Mouse (Mus musculus): ENCODE data around the gene Pradc1. TPM values are rescaled to one million over a fixed set of nuclear protein-coding genes. Genes with fewer than 3 reads are reported as not detected.

The Pradc1 gene
- total and polyA plus RNA-seq, 2 experiments from 2014 or later: 8.6 to 25.3 TPM

GRCm38 (mm10) chr6:85447351-85447750 is 4.4 kb downstream of the Pradc1 start:
- 84% methylated on average over 6 of the region's 6 CpGs for WGBS

GRCm38 (mm10) chr6:85445286-85445685 is 6.5 kb downstream of the Pradc1 start:
- 77% methylated on average over 5 of the region's 5 CpGs for WGBS
- H3K27me3 ChIP-seq (ENCODE audit: insufficient read depth, low read length): no peaks in the 10 kb centered on the region
- H3K36me3 ChIP-seq (ENCODE audit: insufficient read depth, low read length): peaks cover 46% of the 10 kb centered on the region
- TF ChIP-seq CTCF (IDR thresholded peaks at IDR 0.05): no peak
- no peak for ATAC-seq (ENCODE audit: low FRiP score)
- no peak overlapping the region for H3K4me3 ChIP-seq (ENCODE audit: low read depth, low read length)
- no peak overlapping the region for H3K4me2 ChIP-seq (ENCODE audit: low read depth, low read length, poor library complexity, severe bottlenecking)
- no peak for DNase-seq (ENCODE audit: low spot score)
- H3K9me3 ChIP-seq (ENCODE audit: low read length): no peaks in the 10 kb centered on the region
- H3K27ac ChIP-seq (ENCODE audit: low read depth, low read length): no peak overlapping the region
- H3K9ac ChIP-seq (replicated peaks; ENCODE audit: low read length, poor library complexity, severe bottlenecking): no peak overlapping the region
- no peaks in the 10 kb centered on the region for H3K4me1 ChIP-seq (ENCODE audit: insufficient read depth, low read length)

More at GRCm38 (mm10) chr6:85447351-85447750, 4.4 kb downstream of the Pradc1 start:
- H3K4me2 ChIP-seq (ENCODE audit: low read depth, low read length, poor library complexity, severe bottlenecking): no peak overlapping the region
- H3K36me3 ChIP-seq (ENCODE audit: insufficient read depth, low read length): peaks cover 31% of the 10 kb centered on the region
- no peak overlapping the region for H3K4me3 ChIP-seq (ENCODE audit: low read depth, low read length)
- TF ChIP-seq CTCF (IDR thresholded peaks at IDR 0.05): no peak
- no peak overlapping the region for H3K27ac ChIP-seq (ENCODE audit: low read depth, low read length)
- no peaks in the 10 kb centered on the region for H3K9me3 ChIP-seq (ENCODE audit: low read length)
- DNase-seq (ENCODE audit: low spot score) (no peak), ATAC-seq (ENCODE audit: low FRiP score) (no peak)
- no peaks in the 10 kb centered on the region for H3K4me1 ChIP-seq (ENCODE audit: insufficient read depth, low read length)
- no peaks in the 10 kb centered on the region for H3K27me3 ChIP-seq (ENCODE audit: insufficient read depth, low read length)
- H3K9ac ChIP-seq (replicated peaks; ENCODE audit: low read length, poor library complexity, severe bottlenecking): no peak overlapping the region

GRCm38 (mm10) chr6:85444266-85444965 is 7.4 kb downstream of the Pradc1 start:
- no peaks in the 10 kb centered on the region for H3K27me3 ChIP-seq (ENCODE audit: insufficient read depth, low read length)
- no peaks in the 10 kb centered on the region for H3K4me1 ChIP-seq (ENCODE audit: insufficient read depth, low read length)
- H3K4me3 ChIP-seq (ENCODE audit: low read depth, low read length): no peak overlapping the region
- H3K9me3 ChIP-seq (ENCODE audit: low read length): no peaks in the 10 kb centered on the region
- H3K36me3 ChIP-seq (ENCODE audit: insufficient read depth, low read length): peaks cover 55% of the 10 kb centered on the region
- no peak for TF ChIP-seq CTCF (IDR thresholded peaks at IDR 0.05)
- 89% methylated on average over 8 of the region's 8 CpGs for WGBS
- H3K4me2 ChIP-seq (ENCODE audit: low read depth, low read length, poor library complexity, severe bottlenecking): no peak overlapping the region
- ATAC-seq (ENCODE audit: low FRiP score) (no peak), DNase-seq (ENCODE audit: low spot score) (no peak)
- H3K27ac ChIP-seq (ENCODE audit: low read depth, low read length): no peak overlapping the region
- no peak overlapping the region for H3K9ac ChIP-seq (replicated peaks; ENCODE audit: low read length, poor library complexity, severe bottlenecking)

- Histone ChIP-seq H3K36me3 (ENCODE audit: insufficient read depth, low read length) (peaks cover 56% of the 10 kb centered on the region), H3K9ac (replicated peaks; ENCODE audit: low read length, poor library complexity, severe bottlenecking) (no peak overlapping the region), H3K4me3 (ENCODE audit: low read depth, low read length) (no peak overlapping the region), H3K27me3 (ENCODE audit: insufficient read depth, low read length) (no peaks in the 10 kb centered on the region), H3K27ac (ENCODE audit: low read depth, low read length) (no peak overlapping the region), H3K9me3 (ENCODE audit: low read length) (no peaks in the 10 kb centered on the region), H3K4me1 (ENCODE audit: insufficient read depth, low read length) (no peaks in the 10 kb centered on the region), H3K4me2 (ENCODE audit: low read depth, low read length, poor library complexity, severe bottlenecking) (no peak overlapping the region)
- 92% methylated on average over 3 of the region's 3 CpGs for WGBS
- TF ChIP-seq CTCF (IDR thresholded peaks at IDR 0.05): no peak
- DNase-seq (ENCODE audit: low spot score) (no peak), ATAC-seq (ENCODE audit: low FRiP score) (no peak)
These were observed 8.1 kb downstream of the Pradc1 start for GRCm38 (mm10) chr6:85443488-85444233.

GRCm38 (mm10) chr6:85441142-85441541 is 10.6 kb downstream of the Pradc1 start:
- ATAC-seq (ENCODE audit: low FRiP score) (no peak), DNase-seq (ENCODE audit: low spot score) (no peak)
- Histone ChIP-seq H3K4me2 (ENCODE audit: low read depth, low read length, poor library complexity, severe bottlenecking) (no peak overlapping the region), H3K36me3 (ENCODE audit: insufficient read depth, low read length) (peaks cover 56% of the 10 kb centered on the region), H3K27ac (ENCODE audit: low read depth, low read length) (no peak overlapping the region), H3K9me3 (ENCODE audit: low read length) (no peaks in the 10 kb centered on the region), H3K4me3 (ENCODE audit: low read depth, low read length) (no peak overlapping the region), H3K9ac (replicated peaks; ENCODE audit: low read length, poor library complexity, severe bottlenecking) (no peak overlapping the region), H3K27me3 (ENCODE audit: insufficient read depth, low read length) (no peaks in the 10 kb centered on the region), H3K4me1 (ENCODE audit: insufficient read depth, low read length) (no peaks in the 10 kb centered on the region)
- TF ChIP-seq CTCF (IDR thresholded peaks at IDR 0.05): no peak
- WGBS: 88% methylated on average over 4 of the region's 4 CpGs

GRCm38 (mm10) chr6:85436631-85437030 is 15.1 kb downstream of the Pradc1 start:
- Histone ChIP-seq H3K9ac (replicated peaks; ENCODE audit: low read length, poor library complexity, severe bottlenecking) (no peak overlapping the region), H3K36me3 (ENCODE audit: insufficient read depth, low read length) (peaks cover 26% of the 10 kb centered on the region), H3K4me2 (ENCODE audit: low read depth, low read length, poor library complexity, severe bottlenecking) (no peak overlapping the region), H3K4me3 (ENCODE audit: low read depth, low read length) (no peak overlapping the region), H3K27ac (ENCODE audit: low read depth, low read length) (no peak overlapping the region), H3K4me1 (ENCODE audit: insufficient read depth, low read length) (no peaks in the 10 kb centered on the region), H3K27me3 (ENCODE audit: insufficient read depth, low read length) (no peaks in the 10 kb centered on the region), H3K9me3 (ENCODE audit: low read length) (no peaks in the 10 kb centered on the region)
- no peak for TF ChIP-seq CTCF (IDR thresholded peaks at IDR 0.05)
- no peak for ATAC-seq (ENCODE audit: low FRiP score)
- 88% methylated on average over 5 of the region's 6 CpGs for WGBS
- no peak for DNase-seq (ENCODE audit: low spot score)
